Mouse (Mus musculus) testis, adult 2 months (tissue): Measurements from ENCODE around the gene Kansl1l. TPM values are rescaled to one million over a fixed set of nuclear protein-coding genes. Genes with fewer than 3 reads are reported as not detected.

ENCODE experiments used
- H3K27ac ChIP-seq: fragments of 200-500 bp; 2 replicates; pipeline ENCODE4 v1.5.1; 2012; ENCODE audit warnings: low read depth, low read length; ENCODE audit not compliant: control insufficient read depth, insufficient read depth
- H3K27me3 ChIP-seq: fragments of 200-500 bp; 2 replicates; pipeline ENCODE4 v1.6.1; 2012; ENCODE audit warnings: mild to moderate bottlenecking, low read length, moderate library complexity; ENCODE audit not compliant: control insufficient read depth, insufficient read depth
- H3K36me3 ChIP-seq: fragments of 200-500 bp; 2 replicates; pipeline ENCODE4 v1.6.1; 2012; ENCODE audit warnings: mild to moderate bottlenecking, low read length; ENCODE audit not compliant: control insufficient read depth, insufficient read depth
- H3K4me1 ChIP-seq: fragments of 200-500 bp; 2 replicates; pipeline ENCODE4 v1.6.1; 2012; ENCODE audit warnings: low read length; ENCODE audit not compliant: control insufficient read depth, insufficient read depth
- H3K4me3 ChIP-seq: fragments of 200-500 bp; 2 replicates; pipeline ENCODE4 v1.5.1; 2012; ENCODE audit warnings: low read depth, mild to moderate bottlenecking, low read length, moderate library complexity, mixed read lengths; ENCODE audit not compliant: control insufficient read depth
- CTCF ChIP-seq: fragments of 200-500 bp; IDR thresholded peaks from 2 replicates; pipeline ENCODE4 v1.5.1; 2012; ENCODE audit warnings: low read depth, mild to moderate bottlenecking, inconsistent platforms, low read length, moderate library complexity; ENCODE audit not compliant: control insufficient read depth, insufficient read depth, insufficient replicate concordance
- POLR2A ChIP-seq: fragments of 200-500 bp; IDR thresholded peaks from 2 replicates; pipeline ENCODE4 v1.6.1; 2012; ENCODE audit warnings: low read depth, mild to moderate bottlenecking, inconsistent platforms, low read length, moderate library complexity; ENCODE audit not compliant: control insufficient read depth
- polyA plus RNA-seq: library from polyadenylated mRNA; depleted of rRNA; stranded (reverse); fragments of >200 nt; gene quantifications from 2 replicates; pipeline ENCODE4 v1.2.3, GENCODE M21; 2012

The Kansl1l gene
- polyA plus RNA-seq, 1 experiment = 16.3 TPM

GRCm38 (mm10) chr1:66845690-66846318 lies 28.4 kb upstream of the Kansl1l start:
- TF ChIP-seq POLR2A (no peak), CTCF (no peak)
- H3K36me3 ChIP-seq = no peaks in the 10 kb centered on the region
- H3K27me3 ChIP-seq = no peaks in the 10 kb centered on the region
- H3K4me3 ChIP-seq = no peak overlapping the region
- no peak overlapping the region for H3K27ac ChIP-seq
- peaks cover 4% of the 10 kb centered on the region for H3K4me1 ChIP-seq

GRCm38 (mm10) chr1:66841938-66842337 lies 24.6 kb upstream of the Kansl1l start:
- H3K4me3 ChIP-seq = no peak overlapping the region
- H3K36me3 ChIP-seq = no peaks in the 10 kb centered on the region
- H3K4me1 ChIP-seq = no peaks in the 10 kb centered on the region
- TF ChIP-seq CTCF (no peak), POLR2A (no peak)
- H3K27me3 ChIP-seq = no peaks in the 10 kb centered on the region
- H3K27ac ChIP-seq = no peak overlapping the region

GRCm38 (mm10) chr1:66841510-66841909 lies 24.1 kb upstream of the Kansl1l start:
- H3K27me3 ChIP-seq = no peaks in the 10 kb centered on the region
- H3K27ac ChIP-seq = no peak overlapping the region
- TF ChIP-seq POLR2A (no peak), CTCF (no peak)
- H3K4me1 ChIP-seq = no peaks in the 10 kb centered on the region
- H3K4me3 ChIP-seq = no peak overlapping the region
- no peaks in the 10 kb centered on the region for H3K36me3 ChIP-seq

- no peak overlapping the region for H3K4me3 ChIP-seq
- H3K27ac ChIP-seq = no peak overlapping the region
- TF ChIP-seq CTCF (no peak), POLR2A (no peak)
- no peaks in the 10 kb centered on the region for H3K27me3 ChIP-seq
- H3K4me1 ChIP-seq = no peaks in the 10 kb centered on the region
- H3K36me3 ChIP-seq = no peaks in the 10 kb centered on the region
These were observed 22.5 kb upstream of the Kansl1l start for GRCm38 (mm10) chr1:66839755-66840438.

- H3K4me3 ChIP-seq = no peak overlapping the region
- H3K36me3 ChIP-seq = no peaks in the 10 kb centered on the region
- no peaks in the 10 kb centered on the region for H3K27me3 ChIP-seq
- TF ChIP-seq POLR2A = no peak
- TF ChIP-seq CTCF = no peak
- no peak overlapping the region for H3K27ac ChIP-seq
- no peaks in the 10 kb centered on the region for H3K4me1 ChIP-seq
These were observed 21.8 kb upstream of the Kansl1l start for GRCm38 (mm10) chr1:66839135-66839534.

GRCm38 (mm10) chr1:66838184-66839042 lies 21.1 kb upstream of the Kansl1l start:
- Histone ChIP-seq H3K27me3 (no peaks in the 10 kb centered on the region), H3K36me3 (no peaks in the 10 kb centered on the region), H3K4me3 (no peak overlapping the region), H3K4me1 (no peaks in the 10 kb centered on the region), H3K27ac (no peak overlapping the region)
- TF ChIP-seq POLR2A (no peak), CTCF (peak; percentile 11; the same call in 1 of the 2 replicates)

- TF ChIP-seq POLR2A (no peak), CTCF (no peak)
- H3K4me1 ChIP-seq = no peaks in the 10 kb centered on the region
- H3K27ac ChIP-seq = no peak overlapping the region
- no peaks in the 10 kb centered on the region for H3K27me3 ChIP-seq
- no peaks in the 10 kb centered on the region for H3K36me3 ChIP-seq
- no peak overlapping the region for H3K4me3 ChIP-seq
These were observed 19.8 kb upstream of the Kansl1l start for GRCm38 (mm10) chr1:66837207-66837606.
